ENCODE assay signal across 14 mouse cellular contexts in the genomic region with DNA sequence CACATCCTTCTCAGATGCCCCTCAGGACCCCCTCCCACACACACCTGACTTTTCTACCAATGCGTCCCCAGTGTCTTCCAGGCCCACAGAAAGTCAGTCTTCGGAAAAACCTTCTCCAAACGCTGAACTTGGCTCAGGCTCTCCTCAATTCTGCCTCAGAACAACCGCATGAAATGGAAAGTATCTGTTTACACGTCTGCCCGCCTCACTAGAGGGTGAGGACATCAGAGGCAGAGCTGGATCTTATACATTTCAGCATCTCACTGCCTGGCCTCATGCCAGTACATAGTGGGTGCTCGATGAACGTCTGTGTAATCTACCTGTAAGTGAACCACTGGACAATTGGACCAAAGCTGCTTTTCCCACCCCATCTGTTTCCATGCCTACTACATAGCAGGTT.
DNase-seq lines count a peak whose midpoint lies in the region.
"Had no signal": no experiment of that assay in that cellular context is flagged by ENCODE, and none has a peak within 500 bp of the region (broad histone marks: within the 10 kb centered on the region; RNA-seq: fewer than 3 reads in every experiment).

No protein-coding gene starts in this region.

- peak; percentile 69 for DNase-seq in CD4-positive helper T cell, adult 2 months (ENCODE audit: low read depth, low spot score)
- DNase-seq in CD4-positive, CD25-positive, alpha-beta regulatory T cell, adult 2 months (ENCODE audit: low read depth, low spot score): peak; percentile 69
- DNase-seq in T-cell, adult 2 months (ENCODE audit: low spot score): peak; percentile 38
- peak; percentile 74 for DNase-seq in naive thymus-derived CD4-positive, alpha-beta T cell, adult 2 months (ENCODE audit: low read depth)
- no peak for DNase-seq in cerebellum, postnatal 36 days
- no peak for DNase-seq in B cell, adult 2 months
- DNase-seq: adrenal gland, adult 8-10 months; cerebellum, adult 11 months; cerebellum, adult 8-10 months; cerebellum, postnatal 14 days; gastrocnemius, postnatal 36 days; heart, adult 18-20 months; heart, postnatal 14 days; kidney, adult 8-10 months had no signal

Comparison
In these comparisons a context has a peak if more than half of its experiments do, and no peak if none do; other contexts are left out.
1. DNase-seq: peak in CD4-positive helper T cell, adult 2 months (single experiment), CD4-positive, CD25-positive, alpha-beta regulatory T cell, adult 2 months (single experiment), T-cell, adult 2 months (single experiment) and naive thymus-derived CD4-positive, alpha-beta T cell, adult 2 months (single experiment); none in cerebellum, postnatal 36 days (0 of 2) and B cell, adult 2 months (0 of 2).